Mouse (Mus musculus) embryo, embryonic 10.5 days (tissue): ENCODE results near the gene Zfp872.
A peak's percentile ranks its signal among the peaks of the same experiment; 100 is the strongest.
"Not testable (repeated sequence)": the region's sequence is repeated elsewhere in the genome, so short reads cannot be mapped to it uniquely, and the experiment has no call there.

Source experiments
- DNase-seq: peaks from one replicate; pipeline ENCODE4 v3.0.0-alpha.2; 2015; ENCODE audit warnings: low spot score

Gene Zfp872

GRCm38 (mm10) chr9:22188025-22188611 is at the start of gene Zfp872:
TSS of gene Zfp872 (plus strand) at chr9:22188090.
- DNase-seq = peak; percentile 71

GRCm38 (mm10) chr9:22138480-22138879 is 49.4 kb upstream of the Zfp872 start:
- peak; percentile 61 for DNase-seq

GRCm38 (mm10) chr9:22139746-22140145 is 48.1 kb upstream of the Zfp872 start:
- DNase-seq = no peak

GRCm38 (mm10) chr9:22143108-22144037 is 44.5 kb upstream of the Zfp872 start:
- DNase-seq = peak; percentile 94

- DNase-seq = no peak
Measured at GRCm38 (mm10) chr9:22144304-22144965, 43.5 kb upstream of the Zfp872 start.

- DNase-seq = no peak
Measured at GRCm38 (mm10) chr9:22149426-22150248, 38.3 kb upstream of the Zfp872 start.

GRCm38 (mm10) chr9:22150249-22150693 is 37.6 kb upstream of the Zfp872 start:
- DNase-seq = not testable (repeated sequence)

GRCm38 (mm10) chr9:22150946-22151345 is 36.9 kb upstream of the Zfp872 start:
- DNase-seq = no peak

GRCm38 (mm10) chr9:22153810-22154209 is 34.1 kb upstream of the Zfp872 start:
- DNase-seq = no peak

- DNase-seq = peak; percentile 84
Measured at GRCm38 (mm10) chr9:22155614-22156013, 32.3 kb upstream of the Zfp872 start.

- DNase-seq = peak; percentile 100
Measured at GRCm38 (mm10) chr9:22156497-22157245, 31.2 kb upstream of the Zfp872 start, which contains the start of gene Pigyl. TSS of gene Pigyl (plus strand) at chr9:22156846.

- DNase-seq = no peak
Measured at GRCm38 (mm10) chr9:22157516-22158265, 30.2 kb upstream of the Zfp872 start.

- no peak for DNase-seq
Measured at GRCm38 (mm10) chr9:22161299-22161698, 26.6 kb upstream of the Zfp872 start.

- no peak for DNase-seq
Measured at GRCm38 (mm10) chr9:22162305-22162704, 25.6 kb upstream of the Zfp872 start.

- no peak for DNase-seq
Measured at GRCm38 (mm10) chr9:22162912-22163311, 25.0 kb upstream of the Zfp872 start.

- DNase-seq = peak; percentile 67
Measured at GRCm38 (mm10) chr9:22164711-22165668, 22.9 kb upstream of the Zfp872 start.

- DNase-seq = no peak
Measured at GRCm38 (mm10) chr9:22165964-22166363, 21.9 kb upstream of the Zfp872 start.

- DNase-seq = no peak
Measured at GRCm38 (mm10) chr9:22166686-22167085, 21.2 kb upstream of the Zfp872 start.

GRCm38 (mm10) chr9:22167751-22168150 is 20.1 kb upstream of the Zfp872 start:
- no peak for DNase-seq
